Mouse (Mus musculus) thymus, postnatal 0 days (tissue): ENCODE results near the gene Antxr1. TPM values are rescaled to one million over a fixed set of nuclear protein-coding genes. Genes with fewer than 3 reads are reported as not detected.
A peak's percentile ranks its signal among the peaks of the same experiment; 100 is the strongest.
"Not testable (repeated sequence)": the region's sequence is repeated elsewhere in the genome, so short reads cannot be mapped to it uniquely, and the experiment has no call there.

Experiments
- DNase-seq: peaks from one replicate; pipeline ENCODE4 v3.0.0-alpha.2; 2015; ENCODE audit warnings: low spot score
- polyA plus RNA-seq: library from polyadenylated mRNA; unstranded; fragments of >200 nt; fragmentation: Nextera tagmentation; extraction: Ambion mirVana; gene quantifications from 2 replicates; pipeline ENCODE4 v1.2.1, GENCODE M21; 2015

Gene Antxr1
- polyA plus RNA-seq, 1 experiment from 2014 or later: 0.61 TPM

- DNase-seq: no peak
Measured at GRCm38 (mm10) chr6:87103314-87103713, 232.3 kb downstream of the Antxr1 start.

- peak; percentile 33 for DNase-seq
Measured at GRCm38 (mm10) chr6:87102421-87102911, 233.2 kb downstream of the Antxr1 start.

DNA sequence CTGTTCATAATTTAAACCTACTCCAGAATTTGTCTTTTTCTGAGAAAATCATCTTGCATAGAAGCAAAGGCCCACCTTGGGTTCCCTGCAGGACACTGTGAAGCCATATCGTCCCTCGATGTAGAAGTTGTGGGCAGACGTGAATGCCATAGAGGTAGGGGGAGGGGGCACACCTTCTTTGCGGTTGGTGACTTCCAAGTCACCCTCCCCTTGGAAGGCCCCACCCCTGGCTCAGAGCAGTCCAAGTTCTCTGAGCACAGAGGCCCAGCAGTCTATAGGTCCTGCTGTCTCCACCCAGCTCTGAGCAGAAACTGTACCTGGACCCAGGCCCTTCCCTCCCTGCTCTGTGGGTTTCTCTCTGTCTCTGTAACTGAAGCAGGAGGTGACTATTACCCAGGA lies 233.7 kb downstream of the Antxr1 start:
- DNase-seq: no peak

GRCm38 (mm10) chr6:87101281-87101954 lies 234.2 kb downstream of the Antxr1 start:
- DNase-seq: peak; percentile 90

GRCm38 (mm10) chr6:87100297-87101020 lies 235.2 kb downstream of the Antxr1 start:
- DNase-seq: no peak

- no peak for DNase-seq
Measured at GRCm38 (mm10) chr6:87099671-87100296, 235.8 kb downstream of the Antxr1 start.

DNA sequence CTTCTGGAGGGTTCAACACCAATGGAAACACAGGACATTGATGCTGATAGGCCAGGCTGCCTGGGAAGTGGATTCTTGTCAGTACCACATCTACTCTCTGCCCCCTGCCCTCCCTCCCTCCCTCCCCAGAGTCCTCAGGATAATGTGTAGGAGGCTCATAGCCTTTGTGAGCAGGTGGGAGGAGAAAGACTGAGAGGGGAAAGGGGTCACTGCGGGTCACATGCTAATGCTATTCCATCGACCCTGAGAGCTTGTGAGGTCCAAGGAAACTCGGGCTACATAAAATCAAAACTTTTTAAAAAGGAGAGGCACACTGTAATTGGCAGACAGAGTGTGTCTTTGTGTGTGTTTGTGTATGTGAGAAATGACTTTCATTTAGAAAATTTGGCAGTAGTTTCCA lies 236.4 kb downstream of the Antxr1 start:
- no peak for DNase-seq

DNA sequence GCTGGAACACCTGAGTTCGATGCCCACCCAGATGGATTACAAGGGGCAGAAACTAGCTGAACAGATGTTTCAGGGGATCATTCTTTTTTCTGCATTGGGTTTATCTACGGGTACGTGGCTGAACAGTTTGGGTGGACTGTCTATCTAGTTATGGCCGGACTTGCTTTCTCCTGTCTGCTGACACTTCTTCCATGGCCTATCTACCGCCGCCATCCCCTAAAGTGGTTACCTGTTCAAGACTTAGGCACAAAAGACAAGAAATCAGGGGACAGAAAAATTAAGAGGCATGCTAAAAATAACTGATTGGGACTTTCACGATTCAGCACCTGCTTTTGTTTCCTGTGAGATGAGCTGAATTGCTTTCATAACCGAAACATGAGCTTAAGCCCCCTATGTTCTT lies 242.0 kb downstream of the Antxr1 start:
- not testable (repeated sequence) for DNase-seq

DNA sequence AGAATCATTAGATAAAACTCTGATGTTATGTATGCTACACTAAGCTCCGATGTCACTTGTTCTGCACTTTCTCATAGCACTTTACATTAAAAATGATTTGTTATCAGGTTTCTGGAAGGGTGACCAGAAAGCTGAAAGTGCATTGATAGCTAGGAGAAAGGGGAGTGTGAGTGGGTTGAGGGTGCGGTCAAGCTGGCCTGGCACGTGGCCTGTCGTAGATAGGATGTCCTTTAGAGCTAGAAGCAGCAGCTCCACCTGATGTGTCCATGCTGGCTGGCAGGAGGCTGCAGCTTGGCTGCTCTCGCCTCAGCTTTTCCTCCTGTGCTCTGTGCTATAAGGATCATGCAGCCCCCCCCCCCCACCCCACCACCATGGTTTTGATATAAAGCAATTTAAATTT lies 243.1 kb downstream of the Antxr1 start:
- DNase-seq: no peak

GRCm38 (mm10) chr6:87090877-87091276 lies 244.7 kb downstream of the Antxr1 start:
- no peak for DNase-seq

DNA sequence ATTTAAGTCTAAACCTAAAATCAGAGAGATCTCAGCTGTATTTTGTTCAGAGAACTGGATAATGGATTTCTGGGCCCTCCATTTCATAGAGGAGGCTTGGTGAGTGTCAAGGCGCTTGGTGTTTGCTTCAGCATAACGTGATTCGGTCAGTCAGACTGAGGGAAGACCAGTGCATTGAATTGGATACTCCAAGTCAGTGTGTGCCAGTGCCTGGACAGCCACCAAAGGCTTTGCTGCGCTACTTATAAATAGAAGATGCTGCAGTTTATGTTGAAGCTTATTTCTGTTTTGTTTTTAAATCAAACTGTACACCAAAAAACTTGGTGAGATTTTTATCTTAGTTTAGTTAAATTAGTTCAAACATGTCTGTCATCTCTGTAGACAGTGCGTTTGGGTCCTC lies 247.3 kb downstream of the Antxr1 start:
- DNase-seq: no peak

GRCm38 (mm10) chr6:87085026-87085425 lies 250.6 kb downstream of the Antxr1 start:
- no peak for DNase-seq

Other genes starting within 250 kb of the Antxr1 start
- 0.18 and 0.25 TPM in 2 replicates for gene D6Ertd527e, start 231.1 kb downstream of the Antxr1 start, polyA plus RNA-seq
- 0.49 and 0.53 TPM in 2 replicates for gene Gkn1, start 15.1 kb upstream of the Antxr1 start, polyA plus RNA-seq
- 0.96 and 0.99 TPM in 2 replicates for gene Gkn2, start 37.5 kb upstream of the Antxr1 start, polyA plus RNA-seq
- 0.15 TPM in 1 of 2 replicates, not detected in the other for gene Gkn3, start 53.1 kb upstream of the Antxr1 start, polyA plus RNA-seq
- gene Bmp10, start 93.2 kb upstream of the Antxr1 start, polyA plus RNA-seq: not detected in 2 replicates
- 34.5 and 34.6 TPM in 2 replicates for gene Arhgap25, start 197.4 kb upstream of the Antxr1 start, polyA plus RNA-seq